Mouse (Mus musculus): ENCODE data around the gene Nsun2. TPM values are rescaled to one million over a fixed set of nuclear protein-coding genes. Genes with fewer than 3 reads are reported as not detected.

Gene Nsun2
- polyA plus RNA-seq, 1 experiment from 2014 or later, result 98.7 TPM

DNA sequence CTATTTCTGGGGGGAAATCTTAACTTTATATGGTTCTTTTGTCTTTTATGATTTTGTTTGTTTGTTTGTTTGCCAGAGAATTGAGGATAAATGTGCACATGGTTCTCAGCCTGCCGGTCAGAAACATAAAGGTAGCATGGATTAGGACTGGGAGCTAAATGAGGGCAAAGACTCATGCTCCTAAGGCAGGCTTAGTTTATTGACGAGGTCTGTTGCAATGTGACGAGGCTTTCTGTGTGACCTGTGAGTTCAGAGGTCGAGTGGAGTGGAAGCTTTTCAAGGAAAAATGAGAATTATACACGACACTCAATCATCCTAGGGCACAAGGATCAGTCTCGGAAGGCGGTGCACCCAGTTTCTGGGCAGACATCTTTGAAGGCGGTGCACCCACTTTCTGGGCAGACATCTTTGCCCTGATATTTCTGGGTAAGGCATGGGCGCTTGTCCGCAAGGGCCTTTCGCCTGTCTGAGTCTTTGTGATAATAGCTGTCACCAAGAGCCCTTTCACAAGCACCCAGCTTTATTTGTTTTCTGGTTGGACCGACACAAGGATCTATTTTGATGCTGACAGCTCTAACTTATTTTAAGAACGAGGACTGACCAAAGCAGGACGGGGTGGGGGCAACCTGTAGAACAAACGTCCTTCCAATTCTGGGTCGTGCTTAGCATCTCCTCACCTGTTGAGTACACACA, 14.1 kb downstream of the Nsun2 start:
- Histone ChIP-seq H3K9me3 (no peaks in the 10 kb centered on the region), H3K4me3 (no peak overlapping the region), H3K36me3 (no peaks in the 10 kb centered on the region), H3K27me3 (ENCODE audit: insufficient read depth, poor library complexity, severe bottlenecking) (peaks cover 21% of the 10 kb centered on the region), H3K4me1 (replicated peaks) (peaks cover 18% of the 10 kb centered on the region), H3K27ac (no peak overlapping the region)
- WGBS, result 70% methylated on average over 16 of the region's 16 CpGs
- no peak for DNase-seq (ENCODE audit: low spot score)

- Histone ChIP-seq H3K9me3 (no peaks in the 10 kb centered on the region), H3K36me3 (no peaks in the 10 kb centered on the region), H3K4me3 (no peak overlapping the region), H3K27me3 (ENCODE audit: insufficient read depth, poor library complexity, severe bottlenecking) (no peaks in the 10 kb centered on the region), H3K27ac (no peak overlapping the region), H3K4me1 (replicated peaks) (0 out of 2 replicates have a peak, but pooled peaks cover 2% of the 10 kb centered on the region)
- DNase-seq (ENCODE audit: low spot score), result no peak
- WGBS, result 51% methylated on average over 8 of the region's 8 CpGs
Measured at GRCm38 (mm10) chr13:69549980-69550379, 16.4 kb downstream of the Nsun2 start.

DNA sequence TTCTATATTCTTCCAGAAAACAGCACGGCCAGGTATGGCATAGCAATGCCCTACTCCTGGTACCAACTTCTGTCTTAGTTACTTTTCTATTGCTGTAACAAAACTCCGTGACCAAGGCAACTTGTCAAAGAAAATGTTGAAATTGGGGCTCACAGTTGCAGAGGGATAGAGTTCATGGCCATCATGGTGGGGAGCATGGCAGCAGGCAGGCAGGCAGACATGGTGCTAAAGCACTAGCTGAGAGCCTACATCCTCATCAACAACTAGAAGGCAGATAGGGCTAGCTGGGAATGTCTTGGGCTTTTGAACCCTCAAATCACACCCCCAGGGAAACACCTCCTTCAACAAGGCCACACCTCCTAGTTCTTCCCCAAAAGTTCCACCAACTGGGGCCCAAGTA, 17.3 kb downstream of the Nsun2 start:
- Histone ChIP-seq H3K4me1 (replicated peaks) (no peaks in the 10 kb centered on the region), H3K27ac (no peak overlapping the region), H3K27me3 (ENCODE audit: insufficient read depth, poor library complexity, severe bottlenecking) (no peaks in the 10 kb centered on the region), H3K36me3 (no peaks in the 10 kb centered on the region), H3K4me3 (no peak overlapping the region), H3K9me3 (no peaks in the 10 kb centered on the region)
- DNase-seq (ENCODE audit: low spot score), result no peak
- WGBS, result 88% methylated on average over 2 of the region's 2 CpGs

DNA sequence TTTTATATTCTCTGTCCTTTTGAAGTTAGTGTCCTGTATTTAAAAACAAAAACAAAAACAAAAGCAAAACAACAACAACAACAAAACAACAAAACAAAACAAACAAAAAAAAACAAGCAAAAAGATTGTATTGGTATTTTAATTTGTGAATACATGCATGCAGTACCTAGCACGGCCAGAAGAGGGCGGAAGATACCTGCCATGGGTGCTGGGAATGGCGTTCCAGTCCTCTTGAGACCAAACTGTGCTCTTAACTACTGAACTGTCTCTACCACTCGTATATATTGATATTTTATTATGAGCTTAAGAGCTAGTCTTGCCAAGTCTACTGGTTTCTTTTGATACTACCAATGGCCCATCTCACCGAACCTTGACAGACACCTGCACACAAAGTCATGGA, 19.5 kb downstream of the Nsun2 start:
- Histone ChIP-seq H3K27ac (no peak overlapping the region), H3K4me1 (replicated peaks) (no peaks in the 10 kb centered on the region), H3K36me3 (no peaks in the 10 kb centered on the region), H3K9me3 (no peaks in the 10 kb centered on the region), H3K27me3 (ENCODE audit: insufficient read depth, poor library complexity, severe bottlenecking) (no peaks in the 10 kb centered on the region), H3K4me3 (no peak overlapping the region)
- peak; percentile 53 for DNase-seq (ENCODE audit: low spot score)
- 22% methylated on average over 5 of the region's 5 CpGs for WGBS

GRCm38 (mm10) chr13:69554255-69554654, 20.7 kb downstream of the Nsun2 start:
- Histone ChIP-seq H3K4me3 (no peak overlapping the region), H3K4me1 (replicated peaks) (peaks cover 2% of the 10 kb centered on the region), H3K9me3 (no peaks in the 10 kb centered on the region), H3K27me3 (ENCODE audit: insufficient read depth, poor library complexity, severe bottlenecking) (no peaks in the 10 kb centered on the region), H3K27ac (no peak overlapping the region), H3K36me3 (no peaks in the 10 kb centered on the region)
- DNase-seq (ENCODE audit: low spot score), result no peak
- WGBS, result 74% methylated on average over 9 of the region's 9 CpGs

- Histone ChIP-seq H3K4me3 (no peak overlapping the region), H3K36me3 (no peaks in the 10 kb centered on the region), H3K27ac (no peak overlapping the region), H3K9me3 (no peaks in the 10 kb centered on the region), H3K4me1 (replicated peaks) (peaks cover 8% of the 10 kb centered on the region), H3K27me3 (ENCODE audit: insufficient read depth, poor library complexity, severe bottlenecking) (no peaks in the 10 kb centered on the region)
- WGBS, result 35% methylated on average over 8 of the region's 8 CpGs
- DNase-seq (ENCODE audit: low spot score), result no peak
Measured at GRCm38 (mm10) chr13:69555045-69555444, 21.5 kb downstream of the Nsun2 start.

GRCm38 (mm10) chr13:69555957-69556482, 22.5 kb downstream of the Nsun2 start:
- H3K4me1 ChIP-seq (replicated peaks), result peaks cover 8% of the 10 kb centered on the region
- no peak overlapping the region for H3K4me3 ChIP-seq
- no peak for DNase-seq (ENCODE audit: low spot score)
- no peaks in the 10 kb centered on the region for H3K9me3 ChIP-seq
- no peak overlapping the region for H3K27ac ChIP-seq
- no peaks in the 10 kb centered on the region for H3K27me3 ChIP-seq (ENCODE audit: insufficient read depth, poor library complexity, severe bottlenecking)
- no peaks in the 10 kb centered on the region for H3K36me3 ChIP-seq
- WGBS, result 81% methylated on average over 6 of the region's 6 CpGs

- no peak overlapping the region for H3K4me3 ChIP-seq
- DNase-seq (ENCODE audit: low spot score), result no peak
- H3K9me3 ChIP-seq, result no peaks in the 10 kb centered on the region
- no peaks in the 10 kb centered on the region for H3K36me3 ChIP-seq
- H3K27ac ChIP-seq, result no peak overlapping the region
- H3K4me1 ChIP-seq (replicated peaks), result peaks cover 8% of the 10 kb centered on the region
- H3K27me3 ChIP-seq (ENCODE audit: insufficient read depth, poor library complexity, severe bottlenecking), result no peaks in the 10 kb centered on the region
Measured at GRCm38 (mm10) chr13:69556728-69557127, 23.2 kb downstream of the Nsun2 start.

DNA sequence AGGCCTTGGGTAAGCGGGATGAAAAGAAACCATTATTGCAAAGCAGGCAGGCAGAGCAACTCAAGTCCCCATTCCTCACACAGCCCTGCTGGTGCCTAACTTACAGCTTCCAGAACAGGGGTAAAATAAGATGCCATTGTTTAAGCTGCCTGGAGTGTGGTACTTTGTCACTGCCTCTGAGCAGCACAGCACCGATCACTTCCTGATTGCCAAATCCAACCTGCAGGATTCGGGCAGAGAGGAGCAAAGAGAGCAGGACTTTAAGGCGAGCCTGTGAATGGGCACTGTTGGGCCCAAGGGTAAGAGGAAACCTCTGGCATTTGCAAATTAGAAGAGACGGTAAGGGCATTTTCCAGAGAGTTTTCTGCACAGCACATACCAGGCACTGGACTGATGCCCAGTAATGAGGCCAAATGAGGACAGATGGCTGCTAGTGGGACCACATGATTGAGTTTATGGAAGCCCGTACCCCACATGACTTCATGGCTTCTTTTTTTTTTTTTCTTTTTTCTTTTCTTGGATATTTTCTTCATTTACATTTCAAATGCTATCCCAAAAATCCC, 24.6 kb downstream of the Nsun2 start:
- Histone ChIP-seq H3K36me3 (no peaks in the 10 kb centered on the region), H3K4me1 (replicated peaks) (peaks cover 13% of the 10 kb centered on the region), H3K27ac (no peak overlapping the region), H3K9me3 (no peaks in the 10 kb centered on the region), H3K27me3 (ENCODE audit: insufficient read depth, poor library complexity, severe bottlenecking) (no peaks in the 10 kb centered on the region), H3K4me3 (no peak overlapping the region)
- 84% methylated on average over 6 of the region's 6 CpGs for WGBS
- DNase-seq (ENCODE audit: low spot score), result no peak

GRCm38 (mm10) chr13:69559291-69559961, 25.9 kb downstream of the Nsun2 start:
- H3K4me3 ChIP-seq, result no peak overlapping the region
- DNase-seq (ENCODE audit: low spot score), result no peak
- 55% methylated on average over 13 of the region's 13 CpGs for WGBS
- H3K27me3 ChIP-seq (ENCODE audit: insufficient read depth, poor library complexity, severe bottlenecking), result no peaks in the 10 kb centered on the region
- H3K36me3 ChIP-seq, result no peaks in the 10 kb centered on the region
- H3K27ac ChIP-seq, result peak overlapping the region; percentile 75; the same call in 1 of the 2 replicates
- H3K9me3 ChIP-seq, result no peaks in the 10 kb centered on the region
- H3K4me1 ChIP-seq (replicated peaks), result peaks cover 16% of the 10 kb centered on the region

- no peak overlapping the region for H3K27ac ChIP-seq
- 84% methylated on average over 9 of the region's 9 CpGs for WGBS
- peaks cover 16% of the 10 kb centered on the region for H3K4me1 ChIP-seq (replicated peaks)
- H3K36me3 ChIP-seq, result no peaks in the 10 kb centered on the region
- no peak for DNase-seq (ENCODE audit: low spot score)
- no peak overlapping the region for H3K4me3 ChIP-seq
- H3K9me3 ChIP-seq, result no peaks in the 10 kb centered on the region
- no peaks in the 10 kb centered on the region for H3K27me3 ChIP-seq (ENCODE audit: insufficient read depth, poor library complexity, severe bottlenecking)
Measured at GRCm38 (mm10) chr13:69562004-69562403, 28.5 kb downstream of the Nsun2 start.

GRCm38 (mm10) chr13:69562654-69563574, 29.4 kb downstream of the Nsun2 start:
- H3K9me3 ChIP-seq, result no peaks in the 10 kb centered on the region
- H3K27ac ChIP-seq, result no peak overlapping the region
- H3K4me1 ChIP-seq (replicated peaks), result peaks cover 16% of the 10 kb centered on the region
- H3K36me3 ChIP-seq, result no peaks in the 10 kb centered on the region
- no peaks in the 10 kb centered on the region for H3K27me3 ChIP-seq (ENCODE audit: insufficient read depth, poor library complexity, severe bottlenecking)
- H3K4me3 ChIP-seq, result no peak overlapping the region
- 71% methylated on average over 12 of the region's 12 CpGs for WGBS
- DNase-seq (ENCODE audit: low spot score), result no peak

Data from hindbrain, embryonic 10.5 days (tissue).